Mouse (Mus musculus): ENCODE data around the gene Dusp18. TPM values are rescaled to one million over a fixed set of nuclear protein-coding genes. Genes with fewer than 3 reads are reported as not detected.

The Dusp18 gene
- 2.4 and 2.5 TPM in 2 replicates for polyA plus RNA-seq (2015; fragmentation: Nextera tagmentation; extraction: Ambion mirVana)

- peak within 1 kb of the TSS; percentile 80 for H3K27ac ChIP-seq (ENCODE audit: low read depth, low read length)
- H3K4me2 ChIP-seq (replicated peaks; ENCODE audit: low read depth) = peak within 1 kb of the TSS; percentile 87
- no peak for TF ChIP-seq CTCF (IDR thresholded peaks at IDR 0.05; ENCODE audit: low read depth)
- H3K9ac ChIP-seq (ENCODE audit: low read depth, low read length) = peak within 1 kb of the TSS; percentile 32; the same call in 1 of the 2 replicates
- peak within 1 kb of the TSS; percentile 40 for H3K4me3 ChIP-seq (ENCODE audit: low read depth, low read length)
- H3K27me3 ChIP-seq (replicated peaks; ENCODE audit: control insufficient read depth, insufficient read depth, low read length) = no peaks in the 10 kb centered on the region
- H3K9me3 ChIP-seq (ENCODE audit: control insufficient read depth) = no peaks in the 10 kb centered on the region
- peak; percentile 96 for ATAC-seq
- H3K4me1 ChIP-seq (replicated peaks; ENCODE audit: control insufficient read depth, insufficient read depth, low read length) = no peaks in the 10 kb centered on the region
- WGBS = 6% methylated on average over 46 of the region's 46 CpGs
- H3K36me3 ChIP-seq (ENCODE audit: control insufficient read depth, insufficient read depth) = peaks cover 7% of the 10 kb centered on the region; the same call in 1 of the 2 replicates
These were observed at the start of gene Dusp18, which contains the start of gene 4921536K21Rik for GRCm38 (mm10) chr11:3894406-3895281. TSS of gene Dusp18 (plus strand) at chr11:3895240. TSS of gene 4921536K21Rik (minus strand) at chr11:3895098.

- ATAC-seq = no peak
- Histone ChIP-seq H3K4me2 (replicated peaks; ENCODE audit: low read depth) (no peak overlapping the region), H3K4me3 (ENCODE audit: low read depth, low read length) (no peak overlapping the region), H3K9ac (ENCODE audit: low read depth, low read length) (no peak overlapping the region), H3K4me1 (replicated peaks; ENCODE audit: control insufficient read depth, insufficient read depth, low read length) (no peaks in the 10 kb centered on the region), H3K27ac (ENCODE audit: low read depth, low read length) (no peak overlapping the region), H3K9me3 (ENCODE audit: control insufficient read depth) (no peaks in the 10 kb centered on the region), H3K27me3 (replicated peaks; ENCODE audit: control insufficient read depth, insufficient read depth, low read length) (no peaks in the 10 kb centered on the region), H3K36me3 (ENCODE audit: control insufficient read depth, insufficient read depth) (no peaks in the 10 kb centered on the region)
- 76% methylated on average over 2 of the region's 2 CpGs for WGBS
- no peak for TF ChIP-seq CTCF (IDR thresholded peaks at IDR 0.05; ENCODE audit: low read depth)
These were observed 48.7 kb upstream of the Dusp18 start for GRCm38 (mm10) chr11:3846351-3846750.

GRCm38 (mm10) chr11:3849469-3850314 lies 45.3 kb upstream of the Dusp18 start:
- Histone ChIP-seq H3K9me3 (ENCODE audit: control insufficient read depth) (no peaks in the 10 kb centered on the region), H3K27ac (ENCODE audit: low read depth, low read length) (no peak overlapping the region), H3K9ac (ENCODE audit: low read depth, low read length) (no peak overlapping the region), H3K36me3 (ENCODE audit: control insufficient read depth, insufficient read depth) (no peaks in the 10 kb centered on the region), H3K4me2 (replicated peaks; ENCODE audit: low read depth) (no peak overlapping the region), H3K27me3 (replicated peaks; ENCODE audit: control insufficient read depth, insufficient read depth, low read length) (no peaks in the 10 kb centered on the region), H3K4me3 (ENCODE audit: low read depth, low read length) (no peak overlapping the region), H3K4me1 (replicated peaks; ENCODE audit: control insufficient read depth, insufficient read depth, low read length) (no peaks in the 10 kb centered on the region)
- ATAC-seq = no peak
- 73% methylated on average over 15 of the region's 15 CpGs for WGBS
- TF ChIP-seq CTCF (IDR thresholded peaks at IDR 0.05; ENCODE audit: low read depth) = no peak

- H3K9ac ChIP-seq (ENCODE audit: low read depth, low read length) = no peak overlapping the region
- no peak overlapping the region for H3K4me3 ChIP-seq (ENCODE audit: low read depth, low read length)
- no peak overlapping the region for H3K4me2 ChIP-seq (replicated peaks; ENCODE audit: low read depth)
- H3K36me3 ChIP-seq (ENCODE audit: control insufficient read depth, insufficient read depth) = no peaks in the 10 kb centered on the region
- TF ChIP-seq CTCF (IDR thresholded peaks at IDR 0.05; ENCODE audit: low read depth) = no peak
- no peak overlapping the region for H3K27ac ChIP-seq (ENCODE audit: low read depth, low read length)
- no peaks in the 10 kb centered on the region for H3K4me1 ChIP-seq (replicated peaks; ENCODE audit: control insufficient read depth, insufficient read depth, low read length)
- ATAC-seq = no peak
- WGBS = 78% methylated on average over 2 of the region's 2 CpGs
- no peaks in the 10 kb centered on the region for H3K27me3 ChIP-seq (replicated peaks; ENCODE audit: control insufficient read depth, insufficient read depth, low read length)
- no peaks in the 10 kb centered on the region for H3K9me3 ChIP-seq (ENCODE audit: control insufficient read depth)
These were observed 44.8 kb upstream of the Dusp18 start for GRCm38 (mm10) chr11:3850315-3850614.

- Histone ChIP-seq H3K36me3 (ENCODE audit: control insufficient read depth, insufficient read depth) (no peaks in the 10 kb centered on the region), H3K4me1 (replicated peaks; ENCODE audit: control insufficient read depth, insufficient read depth, low read length) (no peaks in the 10 kb centered on the region), H3K4me2 (replicated peaks; ENCODE audit: low read depth) (no peak overlapping the region), H3K9me3 (ENCODE audit: control insufficient read depth) (no peaks in the 10 kb centered on the region), H3K4me3 (ENCODE audit: low read depth, low read length) (no peak overlapping the region), H3K27me3 (replicated peaks; ENCODE audit: control insufficient read depth, insufficient read depth, low read length) (no peaks in the 10 kb centered on the region), H3K9ac (ENCODE audit: low read depth, low read length) (no peak overlapping the region), H3K27ac (ENCODE audit: low read depth, low read length) (no peak overlapping the region)
- no peak for ATAC-seq
- WGBS = 53% methylated on average over 5 of the region's 5 CpGs
- TF ChIP-seq CTCF (IDR thresholded peaks at IDR 0.05; ENCODE audit: low read depth) = no peak
These were observed 44.2 kb upstream of the Dusp18 start for GRCm38 (mm10) chr11:3850746-3851277.

GRCm38 (mm10) chr11:3851872-3852271 lies 43.2 kb upstream of the Dusp18 start:
- Histone ChIP-seq H3K9ac (ENCODE audit: low read depth, low read length) (no peak overlapping the region), H3K4me2 (replicated peaks; ENCODE audit: low read depth) (no peak overlapping the region), H3K9me3 (ENCODE audit: control insufficient read depth) (no peaks in the 10 kb centered on the region), H3K4me1 (replicated peaks; ENCODE audit: control insufficient read depth, insufficient read depth, low read length) (no peaks in the 10 kb centered on the region), H3K27ac (ENCODE audit: low read depth, low read length) (no peak overlapping the region), H3K27me3 (replicated peaks; ENCODE audit: control insufficient read depth, insufficient read depth, low read length) (no peaks in the 10 kb centered on the region), H3K36me3 (ENCODE audit: control insufficient read depth, insufficient read depth) (no peaks in the 10 kb centered on the region), H3K4me3 (ENCODE audit: low read depth, low read length) (no peak overlapping the region)
- no peak for TF ChIP-seq CTCF (IDR thresholded peaks at IDR 0.05; ENCODE audit: low read depth)
- WGBS = 88% methylated on average over 4 of the region's 4 CpGs
- ATAC-seq = no peak

All from intestine, postnatal 0 days (tissue).